Mouse (Mus musculus): ENCODE data around the gene H2-DMb1. TPM values are rescaled to one million over a fixed set of nuclear protein-coding genes. Genes with fewer than 3 reads are reported as not detected.

Gene H2-DMb1
- polyA plus RNA-seq, 1 experiment = not detected

- Histone ChIP-seq H3K27me3 (ENCODE audit: control insufficient read depth, insufficient read depth, insufficient read length) (peaks cover 10% of the 10 kb centered on the region), H3ac (ENCODE audit: control insufficient read depth, insufficient read length, low read depth) (no peak overlapping the region), H3K36me3 (ENCODE audit: control insufficient read depth, insufficient read depth) (no peaks in the 10 kb centered on the region), H3K79me3 (ENCODE audit: low read depth) (no peaks in the 10 kb centered on the region), H3K4me3 (ENCODE audit: insufficient read depth, poor library complexity, severe bottlenecking) (no peak overlapping the region), H3K79me2 (ENCODE audit: control insufficient read depth, insufficient read depth) (no peaks in the 10 kb centered on the region)
- TF ChIP-seq MYOD1 (IDR thresholded peaks at IDR 0.05; ENCODE audit: control insufficient read depth, insufficient read length, low read depth) (no peak), MAX (IDR thresholded peaks at IDR 0.05) (no peak), USF1 (IDR thresholded peaks at IDR 0.05; ENCODE audit: low read depth) (no peak), CEBPB (IDR thresholded peaks at IDR 0.05; ENCODE audit: low read depth) (no peak), FOSL1 (IDR thresholded peaks at IDR 0.05; ENCODE audit: insufficient read depth, low read length, poor library complexity, severe bottlenecking) (no peak), CTCF (IDR thresholded peaks at IDR 0.05; ENCODE audit: control insufficient read depth, insufficient read depth, insufficient read length) (no peak), MYOG (IDR thresholded peaks at IDR 0.05; ENCODE audit: control insufficient read depth, extremely low read depth, insufficient read length) (no peak)
These were observed 54.6 kb downstream of the H2-DMb1 start for GRCm38 (mm10) chr17:34207456-34207855.

DNA sequence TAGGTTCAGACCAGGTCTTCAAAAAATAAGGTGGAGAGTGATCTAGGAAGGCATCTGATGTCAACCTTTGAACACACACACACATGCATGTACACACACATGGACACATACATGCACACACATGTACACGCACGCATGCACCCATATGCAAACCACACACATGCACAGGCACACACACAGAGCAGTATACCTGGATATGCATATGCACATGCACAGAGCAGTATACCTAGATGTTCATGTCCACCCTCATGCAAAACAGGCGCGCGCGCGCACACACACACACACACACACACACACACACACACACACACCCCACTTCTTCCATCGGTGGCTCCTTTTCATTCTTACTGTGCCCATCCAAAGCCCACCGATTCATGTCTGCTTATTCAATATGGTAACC lies 55.0 kb downstream of the H2-DMb1 start:
- Histone ChIP-seq H3K79me2 (ENCODE audit: control insufficient read depth, insufficient read depth) (no peaks in the 10 kb centered on the region), H3K4me3 (ENCODE audit: insufficient read depth, poor library complexity, severe bottlenecking) (no peak overlapping the region), H3K36me3 (ENCODE audit: control insufficient read depth, insufficient read depth) (no peaks in the 10 kb centered on the region), H3ac (ENCODE audit: control insufficient read depth, insufficient read length, low read depth) (no peak overlapping the region), H3K79me3 (ENCODE audit: low read depth) (no peaks in the 10 kb centered on the region), H3K27me3 (ENCODE audit: control insufficient read depth, insufficient read depth, insufficient read length) (peaks cover 10% of the 10 kb centered on the region)
- TF ChIP-seq CTCF (IDR thresholded peaks at IDR 0.05; ENCODE audit: control insufficient read depth, insufficient read depth, insufficient read length) = no peak
- TF ChIP-seq CEBPB (IDR thresholded peaks at IDR 0.05; ENCODE audit: low read depth) = no peak
- TF ChIP-seq FOSL1 (IDR thresholded peaks at IDR 0.05; ENCODE audit: insufficient read depth, low read length, poor library complexity, severe bottlenecking) = no peak

DNA sequence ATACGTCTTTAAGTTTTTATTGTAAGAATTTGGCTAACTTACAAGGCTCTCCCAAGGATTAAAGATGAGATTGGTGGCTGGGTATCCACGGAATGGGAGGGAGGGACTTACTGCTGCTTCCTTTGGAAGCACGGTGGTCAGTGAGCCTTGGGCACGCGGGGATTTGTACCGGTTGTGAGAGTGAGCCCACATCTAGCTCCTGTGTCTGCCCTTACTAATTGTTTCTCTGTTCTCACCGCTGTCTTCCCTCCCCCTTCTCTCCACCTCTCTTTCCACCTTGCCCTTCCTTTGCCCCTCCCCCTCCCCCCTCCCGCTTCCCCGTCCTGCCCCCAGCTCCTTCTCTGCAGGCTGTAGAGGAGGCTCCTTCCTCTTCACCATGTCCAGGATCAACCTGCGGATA lies 55.5 kb downstream of the H2-DMb1 start:
- H3K27me3 ChIP-seq (ENCODE audit: control insufficient read depth, insufficient read depth, insufficient read length) = peaks cover 11% of the 10 kb centered on the region
- no peaks in the 10 kb centered on the region for H3K79me3 ChIP-seq (ENCODE audit: low read depth)
- no peak overlapping the region for H3K4me3 ChIP-seq (ENCODE audit: insufficient read depth, poor library complexity, severe bottlenecking)
- H3K36me3 ChIP-seq (ENCODE audit: control insufficient read depth, insufficient read depth) = no peaks in the 10 kb centered on the region
- TF ChIP-seq MAX (IDR thresholded peaks at IDR 0.05) (no peak), USF1 (IDR thresholded peaks at IDR 0.05; ENCODE audit: low read depth) (no peak), CTCF (IDR thresholded peaks at IDR 0.05; ENCODE audit: control insufficient read depth, insufficient read depth, insufficient read length) (no peak), MYOD1 (IDR thresholded peaks at IDR 0.05; ENCODE audit: control insufficient read depth, insufficient read length, low read depth) (no peak), FOSL1 (IDR thresholded peaks at IDR 0.05; ENCODE audit: insufficient read depth, low read length, poor library complexity, severe bottlenecking) (no peak), MYOG (IDR thresholded peaks at IDR 0.05; ENCODE audit: control insufficient read depth, extremely low read depth, insufficient read length) (no peak), CEBPB (IDR thresholded peaks at IDR 0.05; ENCODE audit: low read depth) (no peak)
- H3K79me2 ChIP-seq (ENCODE audit: control insufficient read depth, insufficient read depth) = no peaks in the 10 kb centered on the region
- no peak overlapping the region for H3ac ChIP-seq (ENCODE audit: control insufficient read depth, insufficient read length, low read depth)

GRCm38 (mm10) chr17:34209680-34210079 lies 56.8 kb downstream of the H2-DMb1 start:
- Histone ChIP-seq H3K79me2 (ENCODE audit: control insufficient read depth, insufficient read depth) (no peaks in the 10 kb centered on the region), H3K27me3 (ENCODE audit: control insufficient read depth, insufficient read depth, insufficient read length) (peaks cover 23% of the 10 kb centered on the region)

More at GRCm38 (mm10) chr17:34209680-34210079, 56.8 kb downstream of the H2-DMb1 start:
- Histone ChIP-seq H3K4me3 (ENCODE audit: insufficient read depth, poor library complexity, severe bottlenecking) (no peak overlapping the region), H3ac (ENCODE audit: control insufficient read depth, insufficient read length, low read depth) (no peak overlapping the region), H3K36me3 (ENCODE audit: control insufficient read depth, insufficient read depth) (no peaks in the 10 kb centered on the region), H3K79me3 (ENCODE audit: low read depth) (no peaks in the 10 kb centered on the region)
- no peak for TF ChIP-seq MYOD1 (IDR thresholded peaks at IDR 0.05; ENCODE audit: control insufficient read depth, insufficient read length, low read depth)
- TF ChIP-seq MAX (IDR thresholded peaks at IDR 0.05) = no peak
- TF ChIP-seq CTCF (IDR thresholded peaks at IDR 0.05; ENCODE audit: control insufficient read depth, insufficient read depth, insufficient read length) = no peak
- no peak for TF ChIP-seq USF1 (IDR thresholded peaks at IDR 0.05; ENCODE audit: low read depth)
- no peak for TF ChIP-seq FOSL1 (IDR thresholded peaks at IDR 0.05; ENCODE audit: insufficient read depth, low read length, poor library complexity, severe bottlenecking)
- no peak for TF ChIP-seq CEBPB (IDR thresholded peaks at IDR 0.05; ENCODE audit: low read depth)
- no peak for TF ChIP-seq MYOG (IDR thresholded peaks at IDR 0.05; ENCODE audit: control insufficient read depth, extremely low read depth, insufficient read length)

Other genes starting within 250 kb of the H2-DMb1 start
- gene Platr17, start 247.9 kb upstream of the H2-DMb1 start, polyA plus RNA-seq (2012; fragmentation: generic; extraction: Trizol) = not detected
- 19.3 TPM for gene Daxx, start 243.7 kb upstream of the H2-DMb1 start, polyA plus RNA-seq (2012; fragmentation: generic; extraction: Trizol)
- 30.5 TPM for gene Tapbp, start 237.2 kb upstream of the H2-DMb1 start, polyA plus RNA-seq (2012; fragmentation: generic; extraction: Trizol)
- 30.3 TPM for gene Zbtb22, start 237.2 kb upstream of the H2-DMb1 start, polyA plus RNA-seq (2012; fragmentation: generic; extraction: Trizol)
- 31.7 TPM for gene Rgl2, start 223.5 kb upstream of the H2-DMb1 start, polyA plus RNA-seq (2012; fragmentation: generic; extraction: Trizol)
- 130 TPM for gene Pfdn6, start 212.7 kb upstream of the H2-DMb1 start, polyA plus RNA-seq (2012; fragmentation: generic; extraction: Trizol)
- 64.8 TPM for gene Wdr46, start 212.4 kb upstream of the H2-DMb1 start, polyA plus RNA-seq (2012; fragmentation: generic; extraction: Trizol)
- gene B3galt4, start 201.6 kb upstream of the H2-DMb1 start, polyA plus RNA-seq (2012; fragmentation: generic; extraction: Trizol) = 1.5 TPM
- 24.4 TPM for gene Vps52, start 197.3 kb upstream of the H2-DMb1 start, polyA plus RNA-seq (2012; fragmentation: generic; extraction: Trizol)
- gene Rps18, start 197.1 kb upstream of the H2-DMb1 start, polyA plus RNA-seq (2012; fragmentation: generic; extraction: Trizol) = 517 TPM
- gene H2-K1, start 152.7 kb upstream of the H2-DMb1 start, polyA plus RNA-seq (2012; fragmentation: generic; extraction: Trizol) = 19.0 TPM
- gene Ring1, start 128.4 kb upstream of the H2-DMb1 start, polyA plus RNA-seq (2012; fragmentation: generic; extraction: Trizol) = 26.8 TPM
- 17.6 TPM for gene H2-Ke6, start 125.0 kb upstream of the H2-DMb1 start, polyA plus RNA-seq (2012; fragmentation: generic; extraction: Trizol)
- gene Slc39a7, start 121.4 kb upstream of the H2-DMb1 start, polyA plus RNA-seq (2012; fragmentation: generic; extraction: Trizol) = 175 TPM
- gene Rxrb, start 121.3 kb upstream of the H2-DMb1 start, polyA plus RNA-seq (2012; fragmentation: generic; extraction: Trizol) = 39.0 TPM
- 0.77 TPM for gene Col11a2, start 113.6 kb upstream of the H2-DMb1 start, polyA plus RNA-seq (2012; fragmentation: generic; extraction: Trizol)
- not detected for gene H2-Oa, start 60.7 kb upstream of the H2-DMb1 start, polyA plus RNA-seq (2012; fragmentation: generic; extraction: Trizol)
- 5.2 TPM for gene H2-DMa, start 33.5 kb upstream of the H2-DMb1 start, polyA plus RNA-seq (2012; fragmentation: generic; extraction: Trizol)
- 127 TPM for gene Brd2, start 30.4 kb upstream of the H2-DMb1 start, polyA plus RNA-seq (2012; fragmentation: generic; extraction: Trizol)
- gene H2-DMb2, start 9.8 kb upstream of the H2-DMb1 start, polyA plus RNA-seq (2012; fragmentation: generic; extraction: Trizol) = not detected
- gene Tap1, start 34.5 kb downstream of the H2-DMb1 start, polyA plus RNA-seq (2012; fragmentation: generic; extraction: Trizol) = 0.30 TPM
- gene Psmb9, start 34.7 kb downstream of the H2-DMb1 start, polyA plus RNA-seq (2012; fragmentation: generic; extraction: Trizol) = 0.07 TPM
- 0.05 TPM for gene Psmb8, start 44.6 kb downstream of the H2-DMb1 start, polyA plus RNA-seq (2012; fragmentation: generic; extraction: Trizol)
- gene Tap2, start 50.5 kb downstream of the H2-DMb1 start, polyA plus RNA-seq (2012; fragmentation: generic; extraction: Trizol) = 0.47 TPM
- not detected for gene H2-Ob, start 85.8 kb downstream of the H2-DMb1 start, polyA plus RNA-seq (2012; fragmentation: generic; extraction: Trizol)
- gene H2-Ab1, start 104.6 kb downstream of the H2-DMb1 start, polyA plus RNA-seq (2012; fragmentation: generic; extraction: Trizol) = not detected
- gene H2-Aa, start 134.8 kb downstream of the H2-DMb1 start, polyA plus RNA-seq (2012; fragmentation: generic; extraction: Trizol) = not detected
- gene H2-Eb1, start 152.8 kb downstream of the H2-DMb1 start, polyA plus RNA-seq (2012; fragmentation: generic; extraction: Trizol) = not detected
- not detected for gene H2-Eb2, start 172.6 kb downstream of the H2-DMb1 start, polyA plus RNA-seq (2012; fragmentation: generic; extraction: Trizol)
- not detected for gene Btnl2, start 201.8 kb downstream of the H2-DMb1 start, polyA plus RNA-seq (2012; fragmentation: generic; extraction: Trizol)
- not detected for gene Btnl1, start 224.1 kb downstream of the H2-DMb1 start, polyA plus RNA-seq (2012; fragmentation: generic; extraction: Trizol)
- not detected for gene BC051142, start 245.7 kb downstream of the H2-DMb1 start, polyA plus RNA-seq (2012; fragmentation: generic; extraction: Trizol)

All from C2C12 (cell line).